Mouse (Mus musculus) embryonic facial prominence, embryonic 12.5 days (tissue): ENCODE data around the gene Vmn1r217. TPM values are rescaled to one million over a fixed set of nuclear protein-coding genes. Genes with fewer than 3 reads are reported as not detected.

Experiments used
- polyA plus RNA-seq: library from polyadenylated mRNA; unstranded; fragments of >200 nt; fragmentation: Nextera tagmentation; extraction: Ambion mirVana; gene quantifications from 2 replicates; pipeline ENCODE4 v1.2.1, GENCODE M21; 2016

Gene Vmn1r217
- polyA plus RNA-seq, 1 experiment from 2014 or later = not detected

Other genes with a start within 250 kb of the Vmn1r217 start
- gene Vmn1r212, start 234.0 kb downstream of the Vmn1r217 start, polyA plus RNA-seq = not detected in 2 replicates
- gene Vmn1r213, start 110.6 kb downstream of the Vmn1r217 start, polyA plus RNA-seq = not detected in 2 replicates
- not detected in 2 replicates for gene Vmn1r214, start 87.8 kb downstream of the Vmn1r217 start, polyA plus RNA-seq
- not detected in 2 replicates for gene Vmn1r215, start 50.2 kb downstream of the Vmn1r217 start, polyA plus RNA-seq
- gene Vmn1r218, start 14.9 kb upstream of the Vmn1r217 start, polyA plus RNA-seq = not detected in 2 replicates
- 0.03 and 0.04 TPM in 2 replicates for gene Vmn1r219, start 41.1 kb upstream of the Vmn1r217 start, polyA plus RNA-seq
- gene Vmn1r220, start 69.7 kb upstream of the Vmn1r217 start, polyA plus RNA-seq = not detected in 2 replicates
- gene Vmn1r221, start 95.9 kb upstream of the Vmn1r217 start, polyA plus RNA-seq = not detected in 2 replicates
- gene Vmn1r222, start 117.7 kb upstream of the Vmn1r217 start, polyA plus RNA-seq = not detected in 2 replicates
- gene Vmn1r223, start 128.9 kb upstream of the Vmn1r217 start, polyA plus RNA-seq = not detected in 2 replicates